Mouse (Mus musculus): ENCODE results near the gene Ezr. TPM values are rescaled to one million over a fixed set of nuclear protein-coding genes. Genes with fewer than 3 reads are reported as not detected.
A peak's percentile ranks its signal among the peaks of the same experiment; 100 is the strongest.

Gene Ezr
- polyA plus RNA-seq (2016; fragmentation: Nextera tagmentation; extraction: Ambion mirVana): 48.6 and 52.2 TPM in 2 replicates

GRCm38 (mm10) chr17:6782611-6783005 is at the start of gene Ezr:
Gene Ezr, minus strand, starts transcription at chr17:6782784.
- peak within 1 kb of the TSS; percentile 79 for H3K9ac ChIP-seq
- H3K4me3 ChIP-seq: peak within 1 kb of the TSS; percentile 83
- no peaks in the 10 kb centered on the region for H3K36me3 ChIP-seq
- no peaks in the 10 kb centered on the region for H3K9me3 ChIP-seq
- peaks cover 13% of the 10 kb centered on the region for H3K4me1 ChIP-seq
- under 1% methylated on average over 52 of the region's 52 CpGs for WGBS
- peaks cover 16% of the 10 kb centered on the region; the same call in 1 of the 2 replicates for H3K27me3 ChIP-seq
- ATAC-seq (ENCODE audit: insufficient number of reproducible peaks, insufficient read depth, low FRiP score, low TSS enrichment): peak; percentile 65
- H3K4me2 ChIP-seq (replicated peaks): peak within 1 kb of the TSS; percentile 90
- peak within 1 kb of the TSS; percentile 77 for H3K27ac ChIP-seq

- Histone ChIP-seq H3K9me3 (no peaks in the 10 kb centered on the region), H3K36me3 (no peaks in the 10 kb centered on the region), H3K4me3 (no peak overlapping the region), H3K4me2 (replicated peaks) (no peak overlapping the region), H3K9ac (no peak overlapping the region), H3K27ac (no peak overlapping the region), H3K27me3 (no peaks in the 10 kb centered on the region), H3K4me1 (peaks cover 8% of the 10 kb centered on the region; the same call in 1 of the 2 replicates)
- no peak for ATAC-seq (ENCODE audit: insufficient number of reproducible peaks, insufficient read depth, low FRiP score, low TSS enrichment)
- 80% methylated on average over 1 of the region's 1 CpGs for WGBS
These were observed 47.5 kb upstream of the Ezr start for GRCm38 (mm10) chr17:6830004-6830592.

GRCm38 (mm10) chr17:6828531-6829150 is 46.1 kb upstream of the Ezr start:
- H3K4me3 ChIP-seq: peak overlapping the region; percentile 55
- H3K27ac ChIP-seq: peak overlapping the region; percentile 94
- H3K36me3 ChIP-seq: no peaks in the 10 kb centered on the region
- H3K9me3 ChIP-seq: no peaks in the 10 kb centered on the region
- peaks cover 8% of the 10 kb centered on the region; the same call in 1 of the 2 replicates for H3K4me1 ChIP-seq
- peak overlapping the region; percentile 57 for H3K9ac ChIP-seq
- no peak for ATAC-seq (ENCODE audit: insufficient number of reproducible peaks, insufficient read depth, low FRiP score, low TSS enrichment)
- peak overlapping the region; percentile 72 for H3K4me2 ChIP-seq (replicated peaks)
- 75% methylated on average over 7 of the region's 7 CpGs for WGBS
- no peaks in the 10 kb centered on the region for H3K27me3 ChIP-seq

- peak overlapping the region; percentile 55 for H3K4me3 ChIP-seq
- WGBS: 1% methylated on average over 64 of the region's 64 CpGs
- H3K4me2 ChIP-seq (replicated peaks): peak overlapping the region; percentile 72
- peak overlapping the region; percentile 57 for H3K9ac ChIP-seq
- H3K4me1 ChIP-seq: peaks cover 8% of the 10 kb centered on the region; the same call in 1 of the 2 replicates
- H3K9me3 ChIP-seq: no peaks in the 10 kb centered on the region
- H3K27ac ChIP-seq: peak overlapping the region; percentile 94
- H3K27me3 ChIP-seq: no peaks in the 10 kb centered on the region
- peak; percentile 96 for ATAC-seq (ENCODE audit: insufficient number of reproducible peaks, insufficient read depth, low FRiP score, low TSS enrichment)
- H3K36me3 ChIP-seq: no peaks in the 10 kb centered on the region
These were observed 45.3 kb upstream of the Ezr start for GRCm38 (mm10) chr17:6827740-6828461.

GRCm38 (mm10) chr17:6827159-6827733 is 44.7 kb upstream of the Ezr start:
- ATAC-seq (ENCODE audit: insufficient number of reproducible peaks, insufficient read depth, low FRiP score, low TSS enrichment): no peak
- Histone ChIP-seq H3K4me3 (peak overlapping the region; percentile 55), H3K27ac (peak overlapping the region; percentile 94), H3K27me3 (no peaks in the 10 kb centered on the region), H3K9ac (peak overlapping the region; percentile 49), H3K36me3 (no peaks in the 10 kb centered on the region), H3K4me1 (peaks cover 8% of the 10 kb centered on the region; the same call in 1 of the 2 replicates), H3K4me2 (replicated peaks) (peak overlapping the region; percentile 72), H3K9me3 (no peaks in the 10 kb centered on the region)
- WGBS: 42% methylated on average over 10 of the region's 10 CpGs

GRCm38 (mm10) chr17:6816796-6817195 is 34.2 kb upstream of the Ezr start:
- 82% methylated on average over 5 of the region's 5 CpGs for WGBS
- no peak overlapping the region for H3K4me2 ChIP-seq (replicated peaks)
- H3K4me1 ChIP-seq: no peaks in the 10 kb centered on the region
- no peak overlapping the region for H3K27ac ChIP-seq
- H3K9me3 ChIP-seq: no peaks in the 10 kb centered on the region
- ATAC-seq (ENCODE audit: insufficient number of reproducible peaks, insufficient read depth, low FRiP score, low TSS enrichment): no peak
- no peak overlapping the region for H3K4me3 ChIP-seq
- H3K9ac ChIP-seq: no peak overlapping the region
- no peaks in the 10 kb centered on the region for H3K27me3 ChIP-seq
- no peaks in the 10 kb centered on the region for H3K36me3 ChIP-seq

- Histone ChIP-seq H3K27ac (0 out of 2 replicates have a peak overlapping the region, but pooled peaks have one; percentile 30), H3K4me3 (no peak overlapping the region), H3K4me2 (replicated peaks) (no peak overlapping the region), H3K36me3 (no peaks in the 10 kb centered on the region), H3K27me3 (no peaks in the 10 kb centered on the region), H3K4me1 (no peaks in the 10 kb centered on the region), H3K9me3 (no peaks in the 10 kb centered on the region), H3K9ac (no peak overlapping the region)
- ATAC-seq (ENCODE audit: insufficient number of reproducible peaks, insufficient read depth, low FRiP score, low TSS enrichment): no peak
- WGBS: 74% methylated on average over 1 of the region's 1 CpGs
These were observed 33.6 kb upstream of the Ezr start for GRCm38 (mm10) chr17:6816151-6816550.

GRCm38 (mm10) chr17:6814656-6815055 is 32.1 kb upstream of the Ezr start:
- H3K27ac ChIP-seq: no peak overlapping the region
- no peak overlapping the region for H3K4me2 ChIP-seq (replicated peaks)
- no peak overlapping the region for H3K4me3 ChIP-seq
- no peak overlapping the region for H3K9ac ChIP-seq
- no peaks in the 10 kb centered on the region for H3K36me3 ChIP-seq
- no peak for ATAC-seq (ENCODE audit: insufficient number of reproducible peaks, insufficient read depth, low FRiP score, low TSS enrichment)
- no peaks in the 10 kb centered on the region for H3K4me1 ChIP-seq
- WGBS: 44% methylated on average over 4 of the region's 4 CpGs
- no peaks in the 10 kb centered on the region for H3K9me3 ChIP-seq
- no peaks in the 10 kb centered on the region for H3K27me3 ChIP-seq

- Histone ChIP-seq H3K4me2 (replicated peaks) (no peak overlapping the region), H3K27me3 (no peaks in the 10 kb centered on the region), H3K9me3 (no peaks in the 10 kb centered on the region), H3K36me3 (no peaks in the 10 kb centered on the region), H3K9ac (no peak overlapping the region), H3K4me3 (no peak overlapping the region), H3K4me1 (no peaks in the 10 kb centered on the region), H3K27ac (no peak overlapping the region)
- 15% methylated on average over 3 of the region's 3 CpGs for WGBS
- ATAC-seq (ENCODE audit: insufficient number of reproducible peaks, insufficient read depth, low FRiP score, low TSS enrichment): no peak
These were observed 30.2 kb upstream of the Ezr start for GRCm38 (mm10) chr17:6812851-6813191.

GRCm38 (mm10) chr17:6811931-6812850 is 29.6 kb upstream of the Ezr start:
- H3K4me2 ChIP-seq (replicated peaks): no peak overlapping the region
- H3K9ac ChIP-seq: no peak overlapping the region
- no peaks in the 10 kb centered on the region for H3K9me3 ChIP-seq
- H3K27me3 ChIP-seq: no peaks in the 10 kb centered on the region
- ATAC-seq (ENCODE audit: insufficient number of reproducible peaks, insufficient read depth, low FRiP score, low TSS enrichment): no peak
- 54% methylated on average over 7 of the region's 7 CpGs for WGBS
- no peaks in the 10 kb centered on the region for H3K36me3 ChIP-seq
- H3K27ac ChIP-seq: no peak overlapping the region
- no peak overlapping the region for H3K4me3 ChIP-seq
- H3K4me1 ChIP-seq: no peaks in the 10 kb centered on the region

- no peaks in the 10 kb centered on the region for H3K27me3 ChIP-seq
- H3K4me3 ChIP-seq: no peak overlapping the region
- WGBS: 81% methylated on average over 3 of the region's 3 CpGs
- no peaks in the 10 kb centered on the region for H3K36me3 ChIP-seq
- H3K9me3 ChIP-seq: no peaks in the 10 kb centered on the region
- no peak overlapping the region for H3K4me2 ChIP-seq (replicated peaks)
- H3K4me1 ChIP-seq: no peaks in the 10 kb centered on the region
- no peak overlapping the region for H3K9ac ChIP-seq
- no peak for ATAC-seq (ENCODE audit: insufficient number of reproducible peaks, insufficient read depth, low FRiP score, low TSS enrichment)
- no peak overlapping the region for H3K27ac ChIP-seq
These were observed 26.7 kb upstream of the Ezr start for GRCm38 (mm10) chr17:6809331-6809730.
